Mouse (Mus musculus) embryo, embryonic 10.5 days (tissue): ENCODE measurements at regions not wholly inside any gene's neighbourhood (a gene's known extent, or its start where the extent isn't known, plus 50 kb on each side); places are given as distances from the start of the nearest gene placed in this dataset.
A peak's percentile ranks its signal among the peaks of the same experiment; 100 is the strongest.

Source experiments
- DNase-seq: peaks from one replicate; pipeline ENCODE4 v3.0.0-alpha.2; 2015; ENCODE audit warnings: low spot score

- DNase-seq: peak; percentile 10
These were observed 1105.2 kb downstream of the Ntrk3 start for GRCm38 (mm10) chr7:77632656-77633055.

- DNase-seq: peak; percentile 29
These were observed 1114.3 kb downstream of the Ntrk3 start for GRCm38 (mm10) chr7:77623491-77623890.

GRCm38 (mm10) chr7:77622934-77623333 lies 1114.9 kb downstream of the Ntrk3 start:
- no peak for DNase-seq

DNA sequence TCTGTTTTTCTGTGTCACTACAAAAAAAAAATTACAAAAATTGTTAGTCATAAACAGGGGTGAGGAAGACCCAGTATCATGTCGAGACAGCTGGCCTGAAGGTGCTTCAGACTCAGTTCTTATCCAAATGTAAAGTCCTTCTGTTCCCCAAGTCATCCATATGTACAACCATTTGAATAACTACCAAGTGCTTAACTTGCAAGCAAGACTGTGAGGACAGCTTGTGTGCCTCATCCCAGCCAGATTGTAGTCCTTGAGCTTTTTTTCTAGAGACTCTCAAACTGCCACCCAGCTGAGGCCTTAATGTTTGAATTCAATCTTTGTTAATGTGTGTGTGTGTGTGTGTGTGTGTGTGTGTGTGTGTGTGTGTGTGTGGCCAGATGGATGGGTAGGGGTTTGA lies 1164.9 kb downstream of the Ntrk3 start:
- no peak for DNase-seq

GRCm38 (mm10) chr7:77559095-77559494 lies 1178.7 kb downstream of the Ntrk3 start:
- DNase-seq: no peak

DNA sequence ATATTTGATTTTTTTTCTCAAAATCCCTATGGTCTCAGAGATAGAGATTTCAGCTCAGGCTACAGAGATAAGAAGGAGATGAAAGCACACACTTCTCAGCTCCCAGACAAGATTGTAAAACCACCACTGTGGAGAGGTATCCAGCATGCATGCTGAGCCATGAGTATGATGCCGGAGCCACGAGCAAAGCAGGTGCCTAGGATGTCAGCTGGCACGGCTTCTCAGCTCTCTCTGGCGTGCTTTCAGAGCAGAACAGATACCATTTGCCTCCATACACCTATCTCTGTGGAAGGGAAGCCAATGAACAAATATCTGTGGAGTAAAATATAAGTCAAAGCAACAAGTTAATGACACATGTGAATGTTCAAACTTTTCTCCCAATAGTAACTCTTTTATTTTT lies 1179.3 kb downstream of the Ntrk3 start:
- no peak for DNase-seq

- DNase-seq: no peak
These were observed 1200.9 kb downstream of the Ntrk3 start for GRCm38 (mm10) chr7:77536890-77537289.

- no peak for DNase-seq
These were observed 1209.9 kb downstream of the Ntrk3 start for GRCm38 (mm10) chr7:77527906-77528305.

DNA sequence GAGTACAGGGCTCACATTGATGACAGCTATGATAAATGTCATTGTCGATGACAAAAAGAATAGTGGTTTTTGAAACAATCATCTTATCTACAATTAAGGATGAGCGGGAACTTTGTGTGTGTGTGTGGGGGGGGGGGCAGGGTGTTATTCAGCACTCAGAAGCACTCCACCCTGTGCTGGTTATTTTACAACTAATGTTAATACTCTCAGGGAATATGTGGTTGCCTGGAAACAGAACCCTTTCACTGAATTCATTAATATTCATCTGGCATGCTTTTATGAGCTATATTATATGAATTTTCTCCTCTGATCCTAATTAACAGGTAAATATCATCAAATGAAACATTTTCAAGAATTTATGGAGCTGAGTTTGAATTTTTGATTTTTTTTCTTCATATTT lies 1228.2 kb downstream of the Ntrk3 start:
- DNase-seq: no peak

- no peak for DNase-seq
These were observed 1230.2 kb downstream of the Ntrk3 start for GRCm38 (mm10) chr7:77507606-77508005.

DNA sequence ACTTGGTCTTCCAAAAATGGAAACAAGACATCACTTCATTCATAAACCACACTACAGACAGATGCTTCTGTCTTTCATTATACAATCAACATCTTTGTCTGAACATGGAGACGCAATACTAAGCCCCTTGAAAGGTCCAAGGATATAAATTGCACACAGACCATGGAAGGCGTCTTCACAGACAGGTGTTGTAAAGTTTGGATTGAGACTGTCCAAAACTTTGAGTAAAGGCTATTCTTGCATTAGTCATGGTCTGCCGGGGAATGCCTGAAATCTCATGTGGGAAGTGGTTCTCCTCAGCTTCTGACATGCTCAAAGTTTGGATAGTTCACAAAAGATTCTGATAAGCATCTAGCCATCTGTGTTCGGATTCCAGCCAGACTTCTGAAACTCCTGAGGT lies 1235.2 kb downstream of the Ntrk3 start:
- DNase-seq: no peak

DNA sequence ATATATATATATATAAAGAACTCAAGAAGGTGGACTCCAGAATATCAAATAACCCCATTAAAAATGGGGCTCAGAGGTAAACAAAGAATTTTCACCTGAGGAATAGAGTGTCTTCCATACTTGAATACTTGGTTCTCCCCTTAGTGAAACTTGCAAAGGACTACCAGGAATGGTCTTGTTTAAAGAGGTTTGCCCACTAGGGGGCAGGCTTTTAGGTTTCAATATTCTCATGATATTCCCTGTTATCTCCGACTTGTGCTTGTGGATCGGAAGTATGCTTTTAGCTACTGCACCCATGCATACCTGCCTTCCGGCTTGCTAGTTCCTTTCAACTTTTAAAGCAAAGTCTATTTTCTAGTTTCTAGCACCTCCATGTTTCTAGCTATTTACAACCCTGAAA lies 1242.7 kb downstream of the Ntrk3 start:
- peak; percentile 41 for DNase-seq

GRCm38 (mm10) chr7:77477519-77477918 lies 1247.8 kb downstream of the Agbl1 start:
- no peak for DNase-seq

- DNase-seq: no peak
These were observed 1216.3 kb downstream of the Agbl1 start for GRCm38 (mm10) chr7:77446052-77446367.

GRCm38 (mm10) chr7:77445352-77446051 lies 1215.8 kb downstream of the Agbl1 start:
- peak; percentile 4 for DNase-seq

DNA sequence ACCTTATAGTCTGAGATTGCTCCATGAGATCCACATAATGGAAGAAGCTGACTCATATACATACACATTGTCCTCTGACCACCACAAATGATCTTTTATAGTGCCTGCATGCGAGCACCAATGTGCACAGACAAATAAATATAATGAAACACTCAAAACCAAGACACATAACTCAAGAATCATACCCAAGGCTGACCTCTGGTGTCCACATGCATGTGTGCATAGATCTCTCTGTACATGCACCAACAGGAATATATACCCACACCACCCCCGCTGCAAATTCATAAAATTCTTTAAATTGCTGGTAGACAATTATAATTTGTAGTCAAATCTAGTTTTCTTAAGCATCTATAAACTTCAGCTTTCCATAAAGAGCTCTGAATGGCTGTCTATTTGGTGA lies 1211.9 kb downstream of the Agbl1 start:
- peak; percentile 7 for DNase-seq

GRCm38 (mm10) chr7:77413606-77414005 lies 1183.9 kb downstream of the Agbl1 start:
- DNase-seq: no peak
